Mouse (Mus musculus): ENCODE measurements around the gene Flrt1. TPM values are rescaled to one million over a fixed set of nuclear protein-coding genes. Genes with fewer than 3 reads are reported as not detected.

Flrt1 gene
- polyA plus RNA-seq, 1 experiment, result 0.59 TPM

- Histone ChIP-seq H3K4me1 (ENCODE audit: control insufficient read depth, insufficient read depth, insufficient read length, low read length) (peaks cover 5% of the 10 kb centered on the region; the same call in 1 of the 2 replicates), H3K27ac (replicated peaks; ENCODE audit: low read depth, low read length) (no peak overlapping the region), H3K4me3 (ENCODE audit: insufficient read depth, low read depth, low read length) (no peak overlapping the region)
These were observed 12.3 kb upstream of the Flrt1 start for GRCm38 (mm10) chr19:7117653-7118307.

GRCm38 (mm10) chr19:7117141-7117540 lies 11.6 kb upstream of the Flrt1 start:
- Histone ChIP-seq H3K27ac (replicated peaks; ENCODE audit: low read depth, low read length) (no peak overlapping the region), H3K4me1 (ENCODE audit: control insufficient read depth, insufficient read depth, insufficient read length, low read length) (peaks cover 5% of the 10 kb centered on the region; the same call in 1 of the 2 replicates), H3K4me3 (ENCODE audit: insufficient read depth, low read depth, low read length) (no peak overlapping the region)

- Histone ChIP-seq H3K4me1 (ENCODE audit: control insufficient read depth, insufficient read depth, insufficient read length, low read length) (no peaks in the 10 kb centered on the region), H3K27ac (replicated peaks; ENCODE audit: low read depth, low read length) (no peak overlapping the region), H3K4me3 (ENCODE audit: insufficient read depth, low read depth, low read length) (no peak overlapping the region)
These were observed 10.7 kb upstream of the Flrt1 start for GRCm38 (mm10) chr19:7116038-7116731.

DNA sequence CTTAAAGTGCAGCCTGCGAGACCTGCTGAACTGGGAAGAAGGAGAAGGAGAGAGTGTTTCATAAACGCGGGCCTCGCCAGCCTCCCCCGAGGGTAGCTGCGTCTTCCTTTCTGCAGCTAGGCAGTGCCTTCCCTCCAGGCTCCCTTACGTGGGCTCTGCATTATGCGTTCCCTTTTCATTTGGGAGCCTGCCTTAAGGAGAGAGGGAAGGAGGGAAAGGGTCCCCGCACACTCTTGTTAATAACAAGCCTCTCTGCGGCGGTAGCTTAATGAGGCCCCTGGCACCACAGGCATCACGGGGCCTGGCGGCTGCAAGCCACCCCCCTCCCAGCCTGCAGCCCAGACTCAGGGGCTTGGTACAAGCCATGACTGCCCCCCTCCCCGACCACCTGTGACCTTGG lies 8.0 kb upstream of the Flrt1 start:
- no peaks in the 10 kb centered on the region for H3K4me1 ChIP-seq (ENCODE audit: control insufficient read depth, insufficient read depth, insufficient read length, low read length)
- H3K4me3 ChIP-seq (ENCODE audit: insufficient read depth, low read depth, low read length), result no peak overlapping the region
- H3K27ac ChIP-seq (replicated peaks; ENCODE audit: low read depth, low read length), result no peak overlapping the region

DNA sequence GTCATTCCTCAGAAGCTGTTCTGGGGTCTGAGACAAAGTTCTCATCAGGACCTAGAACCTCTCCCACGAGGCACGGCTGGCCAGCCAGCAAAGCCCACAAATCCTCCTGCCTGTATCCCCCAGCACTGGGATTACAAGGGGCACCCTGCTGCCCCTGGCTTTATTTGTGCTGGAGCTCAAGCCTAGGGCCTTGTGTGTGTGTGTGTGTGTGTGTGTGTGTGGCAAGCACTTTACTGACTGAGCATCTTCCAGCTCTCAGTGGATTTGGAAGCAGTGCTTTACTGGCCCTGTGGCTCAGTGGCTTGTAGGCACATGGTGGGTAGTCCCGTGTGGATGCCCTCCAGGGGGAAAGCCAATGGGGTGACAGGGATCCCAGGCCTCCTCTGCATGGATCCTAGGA lies 7.1 kb upstream of the Flrt1 start:
- Histone ChIP-seq H3K27ac (replicated peaks; ENCODE audit: low read depth, low read length) (no peak overlapping the region), H3K4me3 (ENCODE audit: insufficient read depth, low read depth, low read length) (no peak overlapping the region), H3K4me1 (ENCODE audit: control insufficient read depth, insufficient read depth, insufficient read length, low read length) (peaks cover 5% of the 10 kb centered on the region; the same call in 1 of the 2 replicates)

DNA sequence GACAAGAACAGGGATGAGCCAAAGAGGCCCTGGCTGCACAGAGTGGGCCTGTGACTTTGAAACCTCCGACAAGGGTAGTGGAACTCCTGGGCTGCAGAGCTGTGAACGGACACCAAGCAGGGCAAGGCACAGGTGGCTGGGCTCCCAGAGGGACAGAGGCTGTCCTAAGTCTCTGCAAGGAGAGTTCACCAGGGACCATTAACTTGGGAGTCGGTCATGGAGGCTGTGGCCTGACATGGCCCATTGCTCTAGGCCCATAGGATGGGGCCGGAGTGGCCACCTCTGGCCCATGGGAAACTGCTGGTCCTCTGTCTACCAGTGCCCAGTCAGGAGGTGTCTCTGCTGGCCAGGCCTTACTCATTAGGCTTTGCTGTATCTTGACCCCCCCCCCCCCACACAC lies 6.2 kb upstream of the Flrt1 start:
- Histone ChIP-seq H3K4me3 (ENCODE audit: insufficient read depth, low read depth, low read length) (no peak overlapping the region), H3K4me1 (ENCODE audit: control insufficient read depth, insufficient read depth, insufficient read length, low read length) (peaks cover 7% of the 10 kb centered on the region; the same call in 1 of the 2 replicates), H3K27ac (replicated peaks; ENCODE audit: low read depth, low read length) (no peak overlapping the region)

- Histone ChIP-seq H3K27ac (replicated peaks; ENCODE audit: low read depth, low read length) (no peak overlapping the region), H3K4me1 (ENCODE audit: control insufficient read depth, insufficient read depth, insufficient read length, low read length) (peaks cover 9% of the 10 kb centered on the region; the same call in 1 of the 2 replicates), H3K4me3 (ENCODE audit: insufficient read depth, low read depth, low read length) (no peak overlapping the region)
These were observed 5.8 kb upstream of the Flrt1 start for GRCm38 (mm10) chr19:7111309-7111708.

- Histone ChIP-seq H3K4me1 (ENCODE audit: control insufficient read depth, insufficient read depth, insufficient read length, low read length) (peaks cover 9% of the 10 kb centered on the region), H3K4me3 (ENCODE audit: insufficient read depth, low read depth, low read length) (no peak overlapping the region)
These were observed 5.3 kb upstream of the Flrt1 start for GRCm38 (mm10) chr19:7110875-7111274.

DNA sequence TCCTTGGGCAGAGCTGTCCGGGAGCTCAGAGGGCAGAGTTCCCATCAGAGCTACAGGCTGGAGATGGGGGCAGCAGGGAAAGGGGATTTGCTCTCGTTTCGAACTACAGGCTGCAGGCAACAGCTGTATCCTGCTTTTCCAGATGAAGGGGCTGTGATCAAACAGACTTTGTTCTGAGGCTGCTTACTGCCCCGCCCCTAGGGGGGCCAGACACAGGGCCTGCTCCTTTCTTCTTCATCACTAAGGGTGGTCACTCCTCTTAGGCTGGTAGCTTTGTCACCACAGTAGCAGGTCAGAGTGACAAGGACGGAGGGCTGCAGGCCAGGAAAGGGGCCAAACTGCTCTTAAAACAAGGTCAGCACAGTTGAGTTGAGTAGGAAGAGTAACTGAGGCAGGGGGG lies 4.6 kb upstream of the Flrt1 start:
- Histone ChIP-seq H3K4me1 (ENCODE audit: control insufficient read depth, insufficient read depth, insufficient read length, low read length) (peaks cover 13% of the 10 kb centered on the region), H3K4me3 (ENCODE audit: insufficient read depth, low read depth, low read length) (no peak overlapping the region), H3K27ac (replicated peaks; ENCODE audit: low read depth, low read length) (no peak overlapping the region)

More at GRCm38 (mm10) chr19:7110875-7111274, 5.3 kb upstream of the Flrt1 start:
- H3K27ac ChIP-seq (replicated peaks; ENCODE audit: low read depth, low read length), result no peak overlapping the region

DNA sequence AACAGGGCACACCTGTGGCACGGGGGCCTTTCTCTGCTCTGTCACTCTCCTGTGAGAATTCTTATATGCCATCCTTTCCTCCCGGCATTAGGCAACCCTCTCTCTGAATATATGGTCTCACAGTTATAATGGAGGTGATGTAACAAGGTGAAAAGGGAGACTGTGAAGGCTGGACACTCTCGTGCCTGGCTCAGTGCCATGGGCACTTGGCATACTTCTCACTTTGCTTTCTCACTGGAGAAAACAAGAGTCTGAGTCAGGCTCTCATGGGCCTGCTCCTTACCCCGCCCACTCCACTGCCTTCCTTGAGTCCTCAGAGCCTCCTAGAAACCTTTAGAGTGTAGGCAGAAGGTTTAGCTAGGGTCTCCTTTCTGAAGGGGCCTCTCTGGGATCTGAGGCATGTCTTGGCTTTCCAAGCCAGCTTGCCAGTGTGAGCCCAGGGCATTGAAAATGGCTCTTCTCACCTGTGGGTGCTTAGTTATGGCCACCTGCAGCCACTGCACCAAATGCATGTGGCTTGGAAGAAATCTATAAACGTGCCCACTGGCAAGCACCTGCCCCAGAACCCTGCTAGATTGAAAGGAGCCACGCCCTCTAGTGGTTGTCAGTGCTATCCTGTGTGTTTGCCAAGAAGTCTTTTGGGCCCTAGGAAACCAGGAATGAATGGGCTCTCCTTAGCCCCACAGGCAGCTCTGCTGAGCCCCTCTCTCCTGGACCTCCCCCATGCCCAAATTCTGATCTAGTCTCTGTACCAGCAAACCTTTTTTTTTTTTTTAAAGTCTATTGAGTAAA lies 2.8 kb upstream of the Flrt1 start:
- Histone ChIP-seq H3K27ac (replicated peaks; ENCODE audit: low read depth, low read length) (no peak overlapping the region), H3K4me1 (ENCODE audit: control insufficient read depth, insufficient read depth, insufficient read length, low read length) (peaks cover 27% of the 10 kb centered on the region), H3K4me3 (ENCODE audit: insufficient read depth, low read depth, low read length) (no peak overlapping the region)

DNA sequence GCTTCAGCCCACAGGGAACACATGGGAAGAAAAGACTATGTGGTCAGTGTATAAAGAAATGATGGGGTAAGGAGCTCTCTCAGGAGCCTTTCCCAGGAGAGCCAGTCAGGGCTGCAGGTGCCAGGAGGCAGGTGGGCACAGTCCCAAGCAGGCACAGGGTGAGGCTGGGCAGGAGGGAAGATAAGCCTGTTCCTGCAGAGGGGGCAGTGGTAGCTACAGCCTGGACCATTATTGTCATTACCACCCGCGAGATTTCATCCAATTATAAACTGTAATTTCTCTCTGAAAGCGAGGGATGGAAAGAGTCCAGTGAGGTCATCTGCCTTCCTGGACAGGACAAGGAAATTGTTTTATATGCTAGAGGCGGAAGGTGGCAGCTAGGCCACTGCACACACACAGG lies 1.6 kb upstream of the Flrt1 start:
- Histone ChIP-seq H3K4me3 (ENCODE audit: insufficient read depth, low read depth, low read length) (no peak overlapping the region), H3K4me1 (ENCODE audit: control insufficient read depth, insufficient read depth, insufficient read length, low read length) (peaks cover 27% of the 10 kb centered on the region)

GRCm38 (mm10) chr19:7106566-7106965 lies 1.0 kb upstream of the Flrt1 start:
- peaks cover 27% of the 10 kb centered on the region for H3K4me1 ChIP-seq (ENCODE audit: control insufficient read depth, insufficient read depth, insufficient read length, low read length)
- H3K27ac ChIP-seq (replicated peaks; ENCODE audit: low read depth, low read length), result no peak overlapping the region
- no peak overlapping the region for H3K4me3 ChIP-seq (ENCODE audit: insufficient read depth, low read depth, low read length)

More for the DNA sequence above, 1.6 kb upstream of the Flrt1 start:
- H3K27ac ChIP-seq (replicated peaks; ENCODE audit: low read depth, low read length), result no peak overlapping the region

DNA sequence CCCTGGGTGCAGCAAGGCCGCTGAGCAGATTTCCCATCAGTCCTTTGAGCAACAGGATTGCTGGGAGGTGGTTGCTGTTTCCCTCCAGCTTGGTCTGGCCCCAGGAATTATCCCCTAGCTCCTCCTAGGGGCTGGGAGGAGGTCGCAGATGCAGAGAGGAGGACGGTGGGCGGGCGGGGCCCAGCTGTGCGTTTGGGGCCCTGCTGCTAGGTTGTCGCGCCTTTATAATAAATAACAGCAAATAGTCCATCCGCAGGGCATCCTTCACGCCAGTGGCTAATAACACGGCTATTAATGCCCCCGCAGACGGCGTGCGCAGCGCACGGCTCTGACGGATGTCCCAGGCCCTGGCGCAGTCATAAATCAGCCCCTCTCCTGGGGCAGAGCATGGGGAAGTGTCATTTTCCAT lies 1.5 kb downstream of the Flrt1 start:
- Histone ChIP-seq H3K4me1 (ENCODE audit: control insufficient read depth, insufficient read depth, insufficient read length, low read length) (peaks cover 27% of the 10 kb centered on the region), H3K4me3 (ENCODE audit: insufficient read depth, low read depth, low read length) (no peak overlapping the region), H3K27ac (replicated peaks; ENCODE audit: low read depth, low read length) (no peak overlapping the region)

DNA sequence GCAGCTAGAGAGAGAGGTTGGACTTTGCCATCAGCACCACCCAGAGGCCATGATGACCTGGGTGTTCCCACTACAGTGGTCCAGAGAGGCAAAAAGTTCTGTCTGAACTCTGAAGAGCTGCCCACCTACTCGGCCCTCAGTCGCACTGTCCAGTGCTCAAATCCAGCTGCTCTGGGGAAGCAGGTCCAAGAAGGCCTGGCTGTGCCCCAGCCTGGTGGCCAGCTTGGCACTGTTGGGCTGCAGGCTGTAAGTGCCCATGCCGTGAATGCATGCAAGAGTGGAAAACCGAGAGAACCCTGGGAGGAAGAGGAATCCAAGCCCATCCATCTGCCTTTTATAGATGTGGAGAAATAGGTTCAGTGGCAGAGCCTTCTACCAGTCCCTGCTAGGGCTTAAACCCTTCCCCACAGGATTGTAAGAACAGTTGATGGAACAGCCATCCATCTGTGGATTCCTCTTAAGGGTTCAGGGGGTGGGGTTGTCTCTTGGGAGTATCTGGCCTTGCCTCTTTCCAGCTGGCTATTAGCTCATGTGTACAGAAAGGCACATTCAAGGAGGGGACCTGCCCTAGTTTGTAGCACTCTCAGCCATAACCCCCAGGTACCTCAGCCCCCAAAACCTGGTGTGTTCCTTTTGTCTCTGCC lies 2.1 kb downstream of the Flrt1 start:
- Histone ChIP-seq H3K4me1 (ENCODE audit: control insufficient read depth, insufficient read depth, insufficient read length, low read length) (peaks cover 26% of the 10 kb centered on the region), H3K27ac (replicated peaks; ENCODE audit: low read depth, low read length) (no peak overlapping the region), H3K4me3 (ENCODE audit: insufficient read depth, low read depth, low read length) (no peak overlapping the region)

- no peak overlapping the region for H3K4me3 ChIP-seq (ENCODE audit: insufficient read depth, low read depth, low read length)
- H3K27ac ChIP-seq (replicated peaks; ENCODE audit: low read depth, low read length), result no peak overlapping the region
- H3K4me1 ChIP-seq (ENCODE audit: control insufficient read depth, insufficient read depth, insufficient read length, low read length), result peaks cover 22% of the 10 kb centered on the region
These were observed 3.5 kb downstream of the Flrt1 start for GRCm38 (mm10) chr19:7102039-7102438.

Measured in brown adipose tissue, adult 24 weeks (tissue).